Mouse (Mus musculus) gastrocnemius, postnatal 10 days (tissue): Measurements from ENCODE around the gene Atxn7l1. TPM values are rescaled to one million over a fixed set of nuclear protein-coding genes. Genes with fewer than 3 reads are reported as not detected.

Experiments
- DNase-seq: peaks from one replicate; pipeline ENCODE4 v3.0.0; 2021; ENCODE audit warnings: mixed read lengths
- total RNA-seq, 2 experiments: library from RNA; stranded (reverse); gene quantifications; 2 replicates each; pipeline ENCODE4 v1.2.3; 2021

Atxn7l1 gene
- total RNA-seq, 2 experiments from 2014 or later: 20.2 to 24.4 TPM

DNA sequence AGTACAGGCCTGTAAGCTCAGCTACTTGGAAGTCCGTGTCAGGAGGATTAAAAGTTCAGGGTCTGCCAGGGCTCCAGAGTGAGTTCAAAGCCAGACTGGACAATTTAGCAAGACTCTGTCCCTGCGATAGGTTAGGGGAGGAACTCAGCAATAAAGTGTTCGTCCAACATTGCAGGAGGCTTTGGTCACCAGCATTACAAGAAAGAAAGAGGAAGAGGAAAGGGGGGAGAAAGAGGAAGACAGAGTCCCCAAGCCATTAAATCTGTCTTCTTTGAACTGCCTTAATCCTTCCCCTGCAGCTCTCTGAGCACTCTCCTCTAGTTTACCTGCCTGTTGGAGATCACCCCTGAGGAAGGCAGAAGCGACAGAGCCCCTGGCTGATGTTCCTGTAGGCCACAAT, 184.6 kb downstream of the Atxn7l1 start:
- no peak for DNase-seq

DNA sequence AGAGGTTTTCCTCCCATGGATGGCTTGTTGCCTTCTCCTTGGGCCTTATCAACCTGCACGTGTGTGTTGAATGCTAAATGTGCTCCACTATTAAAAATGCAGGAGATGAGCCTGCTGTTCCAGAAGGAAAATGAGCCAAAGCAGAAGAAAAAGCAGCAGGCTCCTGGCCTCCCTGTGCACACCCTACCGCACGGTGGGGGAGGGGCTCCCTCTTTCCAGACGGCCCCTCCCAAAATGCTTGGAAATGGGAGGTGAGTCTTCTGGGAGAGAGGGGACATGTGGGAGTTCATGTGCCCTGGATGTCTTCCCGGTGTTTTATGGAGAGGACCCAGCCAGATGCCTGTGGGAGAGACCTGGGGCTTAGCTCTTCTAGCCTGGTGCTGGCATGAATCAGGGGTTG, 185.3 kb downstream of the Atxn7l1 start:
- no peak for DNase-seq

DNA sequence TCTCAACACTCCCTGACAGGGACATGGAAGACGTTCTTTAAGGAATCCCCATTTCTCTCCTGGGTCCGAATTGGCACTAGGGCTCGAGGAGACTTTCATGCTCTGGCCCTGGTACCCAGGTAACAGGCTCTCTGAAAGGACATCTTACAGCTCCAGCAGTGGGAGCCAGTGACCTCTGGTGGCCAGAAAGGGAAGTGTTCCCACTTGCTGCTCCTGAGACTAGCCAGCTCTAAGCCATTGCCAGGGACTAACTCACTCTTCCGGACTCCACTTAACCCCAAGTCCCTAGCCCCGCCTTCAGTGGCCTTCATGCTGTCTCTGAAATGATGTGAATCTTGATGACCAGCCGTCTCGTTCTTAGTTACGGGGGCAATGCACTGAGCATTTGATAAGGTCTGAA, 186.4 kb downstream of the Atxn7l1 start:
- peak; percentile 88 for DNase-seq

DNA sequence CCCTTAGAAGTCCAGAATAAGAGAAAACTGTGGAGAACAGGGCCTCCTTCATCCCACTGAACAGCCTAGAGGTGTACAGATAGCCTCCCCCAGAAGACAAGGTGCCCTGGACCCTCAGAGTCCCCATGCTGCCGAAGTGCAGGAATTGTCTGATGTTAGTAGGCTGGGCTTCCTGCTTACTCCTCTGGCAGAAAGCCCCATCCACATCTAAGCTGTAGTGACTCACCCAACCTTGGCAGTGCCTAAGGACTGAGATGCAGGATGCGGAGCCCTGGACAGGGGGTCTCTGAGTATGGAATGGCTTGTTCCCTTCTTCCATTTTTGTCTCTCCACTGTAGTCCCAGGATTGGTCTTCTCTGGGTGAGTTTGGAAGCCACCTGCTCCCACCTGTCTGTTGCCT, 187.0 kb downstream of the Atxn7l1 start:
- DNase-seq: no peak

DNA sequence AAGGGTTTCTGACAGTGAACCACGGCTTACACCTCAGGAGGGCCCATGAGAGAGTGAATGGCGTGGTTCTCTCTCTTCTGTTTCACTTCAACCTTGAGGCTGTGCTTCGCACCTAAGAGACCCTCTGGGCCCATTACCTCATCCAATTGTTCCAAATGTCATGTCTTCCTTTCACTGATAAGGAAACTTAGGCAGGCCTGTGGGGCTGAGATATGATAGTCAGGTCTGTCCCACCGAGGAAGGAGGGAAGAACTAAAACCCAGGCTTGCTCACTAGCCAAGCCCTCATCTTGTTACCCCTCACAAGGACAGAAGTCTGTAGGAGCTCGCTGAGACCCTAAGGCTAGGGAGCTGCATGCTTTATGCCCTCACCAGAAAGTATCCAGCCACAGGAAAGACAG, 187.5 kb downstream of the Atxn7l1 start:
- no peak for DNase-seq

DNA sequence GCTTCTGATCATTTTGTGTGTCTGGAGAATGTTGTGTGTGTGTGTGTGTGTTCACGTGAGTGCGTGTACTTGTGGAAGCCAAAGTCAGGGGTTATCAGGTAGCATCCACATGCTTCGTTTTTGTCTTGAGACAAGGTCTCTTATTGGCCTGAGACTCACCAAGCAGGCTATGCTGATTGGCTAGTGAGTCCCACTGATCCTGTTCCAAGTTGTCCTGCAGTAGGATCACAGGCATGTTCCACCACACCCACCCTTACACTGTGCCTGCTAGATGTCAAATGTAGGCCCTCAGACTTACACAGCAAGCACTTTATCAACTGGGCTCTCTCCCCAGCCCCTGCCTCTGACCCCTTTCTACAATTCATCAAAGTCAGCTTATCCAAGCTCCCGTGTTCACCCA, 187.9 kb downstream of the Atxn7l1 start:
- no peak for DNase-seq

DNA sequence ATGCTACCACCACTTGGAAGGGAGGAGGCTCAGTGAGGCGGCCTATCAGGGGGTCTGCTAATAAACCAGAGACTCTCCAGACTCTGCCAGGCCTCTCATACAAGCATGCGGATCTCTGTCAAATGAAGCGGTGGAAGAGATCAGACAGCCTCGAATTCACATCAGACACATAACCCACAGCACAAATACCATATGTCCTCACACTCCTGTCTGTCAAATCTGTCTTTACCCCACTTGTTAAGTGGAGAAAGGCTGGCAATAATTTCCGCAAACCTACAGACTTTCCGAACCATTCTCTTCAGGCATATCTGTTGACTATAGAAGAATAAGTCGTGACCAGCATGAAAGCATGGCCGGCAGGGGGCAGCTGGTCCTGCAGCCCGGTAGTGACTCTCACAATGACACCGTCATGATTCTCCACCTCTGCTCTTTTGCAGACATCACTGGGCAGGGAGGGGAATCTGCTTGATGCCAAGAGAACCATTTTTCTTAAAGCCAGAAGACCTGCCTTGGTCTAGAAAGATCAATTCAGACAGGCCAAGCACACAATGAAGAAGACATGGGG, 189.2 kb downstream of the Atxn7l1 start:
- no peak for DNase-seq

DNA sequence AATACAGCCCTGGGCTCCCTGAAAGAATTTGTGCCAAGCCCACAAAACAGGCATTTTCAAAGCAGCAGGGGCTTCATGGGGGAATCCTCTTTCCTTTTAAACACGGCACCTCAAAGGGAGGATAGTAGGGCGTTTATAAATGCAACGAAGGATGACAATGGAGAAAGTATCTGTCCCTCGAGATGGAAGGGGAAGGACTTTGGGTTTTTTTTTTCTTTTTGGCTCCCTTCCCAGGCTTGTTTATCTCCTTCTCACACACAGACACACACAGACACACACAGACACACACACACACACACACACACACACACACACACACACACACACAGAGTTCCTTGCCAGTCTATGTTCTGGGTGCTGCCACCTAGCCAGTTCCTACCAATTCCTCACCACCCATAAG, 189.8 kb downstream of the Atxn7l1 start:
- DNase-seq: no peak

DNA sequence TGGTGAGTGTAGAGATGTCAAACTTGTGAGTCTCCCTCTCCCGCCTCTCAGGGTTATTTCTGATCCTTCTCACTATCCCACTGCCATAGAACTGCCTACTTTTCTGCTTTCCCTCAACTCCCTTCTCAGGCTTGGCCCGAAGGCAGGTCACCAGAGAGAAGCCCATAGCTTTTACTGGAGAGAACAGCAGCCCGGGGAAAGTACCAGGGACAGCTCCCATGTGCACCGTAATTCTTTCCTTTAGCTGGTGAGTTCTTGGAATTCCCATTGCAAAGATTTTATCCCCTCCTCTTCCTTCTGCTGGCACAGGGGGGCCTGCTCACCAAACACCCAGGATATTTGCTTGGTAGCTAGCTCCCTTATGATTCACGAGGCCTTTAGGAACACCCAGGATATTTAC, 190.7 kb downstream of the Atxn7l1 start:
- DNase-seq: no peak

DNA sequence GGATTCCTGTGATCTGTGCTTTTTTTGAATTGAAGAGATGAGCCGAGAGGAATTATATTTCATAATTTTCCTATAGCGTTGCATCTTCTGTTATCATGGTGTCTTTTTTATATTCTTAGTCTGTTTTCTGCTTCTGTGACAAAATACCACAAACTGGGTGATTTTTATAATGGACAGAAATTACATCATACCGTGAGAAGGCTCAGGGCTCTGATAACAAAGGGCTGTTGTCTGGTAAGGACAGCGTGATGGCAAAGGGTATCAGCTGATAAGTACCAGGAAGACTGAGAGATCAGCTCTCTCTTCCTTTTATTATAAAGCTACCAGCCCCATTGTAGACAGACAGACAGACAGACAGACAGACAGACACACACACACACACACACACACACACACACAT, 192.3 kb downstream of the Atxn7l1 start:
- DNase-seq: no peak

DNA sequence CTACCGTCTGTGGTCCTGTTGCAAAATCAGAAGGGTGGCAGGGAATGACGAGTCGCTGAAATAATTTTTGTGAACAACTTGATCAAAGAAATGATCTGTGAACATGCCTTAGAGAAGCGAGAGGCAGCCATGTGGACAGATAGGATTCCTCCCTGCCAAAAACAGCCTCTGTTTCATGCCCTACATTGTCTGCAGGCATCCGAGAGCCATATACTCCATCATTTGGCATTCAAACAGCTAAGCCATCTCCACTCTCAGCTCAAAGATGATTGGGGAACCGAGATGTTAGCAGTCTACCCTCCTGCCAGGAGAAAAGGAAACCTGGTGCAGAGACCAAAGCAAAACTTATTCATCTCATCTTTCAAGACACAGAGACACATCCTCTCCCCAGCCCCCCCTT, 193.2 kb downstream of the Atxn7l1 start:
- DNase-seq: no peak

DNA sequence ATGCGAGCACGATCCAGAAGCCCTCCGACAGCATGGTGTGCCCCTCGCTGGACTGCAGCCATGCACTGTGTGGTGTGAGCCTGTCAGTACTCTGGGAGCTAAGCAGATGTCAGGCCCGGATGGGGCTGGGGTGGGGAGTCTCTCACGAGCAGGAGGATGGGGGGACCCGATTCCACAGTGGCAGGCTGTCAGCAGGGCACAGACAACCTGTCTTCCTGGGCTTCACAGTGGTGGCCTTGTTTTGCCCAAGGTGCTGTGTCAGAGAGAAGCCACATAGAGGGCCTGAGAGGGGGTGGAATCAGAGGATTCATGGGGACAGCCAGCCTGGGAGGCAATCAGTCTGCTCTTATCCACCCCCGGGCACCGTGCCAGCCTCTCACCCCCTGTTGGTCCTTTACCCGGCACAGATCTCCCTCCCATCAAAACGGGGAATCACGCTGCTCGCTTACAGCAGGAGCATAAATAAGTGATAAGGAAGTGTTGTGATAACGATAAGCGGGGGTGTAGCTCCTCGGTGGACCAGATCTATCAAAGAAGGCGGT, 193.9 kb downstream of the Atxn7l1 start:
- DNase-seq: peak; percentile 30

DNA sequence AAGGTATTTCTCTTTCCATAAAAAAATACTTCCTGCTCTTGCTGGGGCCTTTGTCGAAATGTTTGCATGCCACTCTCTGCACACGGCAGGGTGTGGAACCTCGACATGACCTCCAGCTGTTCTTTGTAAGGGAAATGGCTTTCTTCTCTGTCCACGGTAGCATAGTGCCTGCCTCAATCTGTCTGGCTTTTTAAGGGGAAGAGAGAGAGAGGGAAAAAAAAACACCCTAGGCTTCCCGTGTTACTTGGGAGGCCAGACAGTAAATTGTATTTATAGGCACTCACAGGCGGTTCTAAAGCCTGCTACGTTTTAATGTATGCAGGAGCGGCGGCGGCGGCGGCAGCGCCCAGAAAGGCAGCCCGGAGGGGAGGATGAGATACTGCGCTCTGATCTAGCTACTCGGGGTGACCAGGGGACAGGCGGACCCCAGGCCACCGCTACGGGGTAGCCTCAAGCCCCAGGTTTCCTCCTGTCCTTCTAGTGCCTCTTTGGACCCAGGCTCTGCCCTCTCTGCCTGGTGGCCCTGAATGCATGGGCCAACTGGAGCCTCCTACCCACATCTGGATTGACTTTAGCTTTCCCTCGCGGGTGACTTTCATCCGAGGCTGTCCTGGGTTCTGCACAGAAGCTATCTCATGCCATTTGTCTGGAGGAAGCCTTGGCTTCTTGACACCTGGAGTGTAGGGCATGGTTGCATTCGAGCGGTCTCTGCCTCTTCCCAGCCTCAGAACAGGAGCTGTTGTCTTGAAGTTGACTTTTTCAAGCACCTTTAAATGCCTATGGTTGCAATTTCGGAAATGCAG, 197.7 kb downstream of the Atxn7l1 start:
- no peak for DNase-seq

DNA sequence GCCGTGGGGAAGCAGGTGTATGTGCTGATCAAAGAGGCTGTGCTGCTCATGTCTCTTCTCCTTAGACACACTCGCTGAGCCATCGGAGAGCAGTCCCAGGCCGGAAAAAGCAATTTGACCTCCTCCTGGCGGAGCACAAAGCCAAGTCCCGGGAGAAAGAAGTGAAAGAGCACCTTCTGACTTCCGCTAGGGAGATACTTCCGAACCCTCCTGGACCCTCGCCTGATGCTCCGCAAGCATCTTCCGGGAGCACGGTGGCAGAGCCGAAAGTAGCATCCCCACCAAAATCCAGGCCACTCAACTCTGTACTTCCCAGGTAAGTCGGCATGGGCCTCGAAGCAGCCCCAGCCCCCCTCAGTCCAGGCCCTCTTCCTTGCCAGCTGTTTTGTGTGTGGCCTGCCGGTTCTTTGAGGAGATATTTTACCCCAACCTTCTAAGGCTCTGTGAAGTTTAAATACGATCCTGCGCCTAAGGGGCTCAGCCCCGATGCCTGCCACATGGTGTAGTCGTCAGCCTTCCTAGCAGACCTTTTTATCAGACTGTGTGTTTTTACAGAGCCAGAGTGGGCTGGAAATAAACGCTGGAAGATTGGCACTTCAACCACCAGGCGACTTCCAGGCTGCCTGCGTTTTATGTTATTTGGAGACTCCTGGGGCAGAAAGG, 198.4 kb downstream of the Atxn7l1 start:
- DNase-seq: no peak

DNA sequence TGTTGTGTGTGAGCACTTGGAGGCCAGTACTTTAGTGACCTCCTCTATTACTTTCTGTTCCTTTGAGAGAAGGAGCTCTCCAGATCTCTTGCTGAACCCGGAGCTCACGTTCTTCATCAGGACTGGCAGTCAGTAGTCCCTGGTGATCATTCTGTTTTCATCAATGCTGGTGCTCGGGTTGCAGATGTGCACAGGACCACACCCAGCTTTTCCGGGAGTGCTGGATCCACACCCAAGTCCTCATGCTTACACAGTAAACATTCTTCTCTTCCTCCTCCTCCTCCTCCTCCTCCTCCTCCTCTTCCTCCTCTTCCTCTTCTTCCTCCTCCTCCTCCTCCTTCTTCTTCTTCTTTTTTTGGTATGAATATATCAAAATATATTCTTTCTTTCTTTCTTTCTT, 205.2 kb downstream of the Atxn7l1 start:
- no peak for DNase-seq

DNA sequence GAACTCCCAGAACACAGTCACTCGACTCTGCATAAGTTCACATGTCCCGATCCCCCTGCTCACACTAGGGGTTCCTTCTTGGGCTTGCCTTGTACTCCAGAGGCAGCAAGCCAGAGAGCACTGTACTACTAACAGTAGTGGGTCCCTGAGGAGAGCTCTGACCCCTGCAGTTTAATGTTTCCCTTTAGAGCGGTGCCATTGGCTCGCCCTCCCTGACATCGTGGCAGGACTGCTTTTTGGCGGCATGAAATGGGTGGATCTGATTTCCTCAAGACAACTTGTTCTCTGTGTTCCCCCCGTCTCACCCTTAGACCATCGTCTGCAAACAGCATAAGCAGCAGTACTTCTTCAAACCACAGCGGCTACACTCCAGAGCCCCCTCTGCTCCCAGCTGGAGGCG, 210.9 kb downstream of the Atxn7l1 start:
- DNase-seq: no peak

DNA sequence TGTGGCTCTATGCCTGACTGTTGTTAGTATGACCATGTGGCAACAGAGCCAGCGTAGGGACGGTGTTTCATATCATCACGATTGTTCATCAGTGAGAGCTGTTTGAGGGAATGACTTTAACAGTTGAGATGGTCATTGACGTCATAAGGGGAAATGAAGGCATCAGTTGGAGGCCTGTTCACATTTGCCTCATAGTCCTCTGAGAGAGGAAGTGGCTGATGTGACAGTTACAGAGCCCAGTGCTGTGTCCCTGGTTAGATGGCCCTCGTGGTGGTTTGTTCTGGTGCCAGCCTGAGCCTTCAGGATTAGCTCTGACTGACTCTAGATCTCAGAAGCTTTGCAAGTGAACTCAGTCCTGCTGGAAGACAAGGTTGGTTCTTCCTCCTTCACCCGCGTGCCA, 211.7 kb downstream of the Atxn7l1 start:
- no peak for DNase-seq

DNA sequence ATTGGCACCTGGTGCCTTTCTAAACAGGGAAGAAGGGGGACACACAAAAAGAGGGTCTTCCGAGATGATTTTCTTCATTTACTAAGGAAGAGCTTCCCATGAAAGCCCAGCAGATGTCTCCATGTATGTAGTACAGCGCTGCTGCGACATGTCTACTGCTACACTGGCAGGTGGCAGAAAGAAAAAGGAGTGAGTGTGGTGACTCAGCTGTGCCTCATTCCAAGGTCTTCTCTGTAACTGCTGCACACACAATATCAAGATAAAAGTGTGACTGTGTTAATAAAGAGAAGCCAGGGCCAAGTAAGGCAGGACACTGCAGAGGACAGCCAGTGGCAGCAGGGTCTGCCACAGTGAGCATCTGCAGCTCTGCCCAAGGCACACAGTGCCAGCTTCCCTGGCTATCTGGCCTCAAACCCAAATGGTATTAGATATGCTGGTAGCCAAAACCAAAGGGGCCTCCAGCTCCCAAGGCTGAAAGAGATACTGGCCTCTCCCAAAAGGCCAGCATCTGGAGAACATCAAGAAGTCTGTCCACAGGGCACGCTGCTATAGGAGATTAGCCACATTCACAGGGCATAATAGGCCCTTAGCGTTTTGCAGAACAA, 212.5 kb downstream of the Atxn7l1 start:
- DNase-seq: no peak

DNA sequence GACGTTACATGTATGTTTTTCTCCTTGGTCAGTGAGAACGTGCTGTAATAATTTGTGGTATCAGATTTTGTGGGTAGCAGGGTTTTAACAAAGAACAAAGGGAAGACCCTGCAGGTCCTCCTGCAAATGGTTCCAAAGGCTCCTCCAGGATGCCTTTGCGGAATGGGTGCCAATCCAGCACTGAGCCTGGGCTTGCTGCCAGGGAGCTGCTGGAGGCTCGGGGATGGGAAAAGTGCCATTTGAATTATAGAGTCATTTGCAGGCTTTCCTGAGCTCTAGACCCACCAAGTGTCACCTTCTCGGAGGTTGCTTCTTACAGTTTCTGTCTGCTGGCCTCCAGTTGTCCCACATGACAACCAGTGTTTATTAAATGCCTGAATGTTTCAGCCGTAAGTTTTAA, 213.2 kb downstream of the Atxn7l1 start:
- peak; percentile 67 for DNase-seq

DNA sequence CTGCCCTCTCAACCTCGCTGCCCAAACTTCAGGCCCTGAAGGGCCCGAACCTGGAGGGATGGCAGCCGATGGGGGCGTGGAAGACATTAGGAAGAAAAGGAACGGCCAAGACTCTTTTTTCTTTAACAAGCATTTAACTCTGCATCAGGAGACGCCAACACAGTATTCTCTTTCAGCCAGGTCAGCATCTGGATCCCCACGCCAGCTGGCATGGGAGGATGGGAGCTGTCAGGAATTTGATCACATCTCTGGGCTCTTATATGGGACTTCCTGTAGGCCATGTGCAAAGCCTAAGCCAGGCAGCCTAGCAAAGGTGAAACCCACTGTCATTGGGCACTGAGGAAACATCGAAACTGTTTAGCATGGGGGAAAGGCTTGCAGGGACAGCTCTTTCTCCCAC, 217.0 kb downstream of the Atxn7l1 start:
- DNase-seq: peak; percentile 24

DNA sequence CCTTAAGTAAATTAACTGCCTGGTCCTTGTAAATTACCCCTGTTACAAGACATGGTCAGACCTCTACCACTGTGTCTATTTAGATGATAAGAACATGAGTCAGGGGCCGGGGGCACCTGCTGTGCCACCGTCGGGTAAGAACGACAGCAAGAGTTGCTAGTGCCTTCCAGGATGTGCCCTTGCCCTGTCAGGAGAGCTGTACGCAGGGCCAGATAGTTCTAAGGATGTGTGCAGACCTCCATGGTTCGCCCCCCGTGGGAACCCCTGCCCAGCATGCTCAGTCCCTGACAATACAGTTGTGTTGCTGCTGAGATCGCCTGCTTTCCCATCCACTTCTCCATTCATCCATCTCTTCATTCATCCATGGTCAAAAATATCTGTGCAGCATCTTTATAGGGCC, 217.6 kb downstream of the Atxn7l1 start:
- no peak for DNase-seq

DNA sequence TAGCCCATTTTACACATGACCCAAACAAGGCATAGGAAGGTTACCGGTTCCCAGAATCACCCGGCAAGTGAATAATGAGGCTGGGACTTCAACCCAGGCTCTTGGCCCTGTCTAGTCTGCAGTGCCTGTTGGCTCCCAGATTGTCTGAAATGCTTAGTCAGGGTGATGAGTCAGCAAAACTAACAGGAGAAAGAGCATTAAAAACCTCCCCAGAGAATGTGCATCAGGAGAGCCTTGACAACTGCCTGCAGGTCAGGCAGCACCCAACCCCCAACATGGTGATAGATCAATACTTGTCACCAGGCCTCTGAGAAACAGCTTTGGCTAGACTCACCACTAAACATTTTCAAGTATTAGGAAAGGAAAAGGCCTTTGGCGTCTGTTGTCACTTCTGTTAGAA, 222.1 kb downstream of the Atxn7l1 start:
- no peak for DNase-seq
